Mouse (Mus musculus) testis, adult 2 months (tissue): ENCODE measurements around the gene Lalba.

Source experiments
- CTCF ChIP-seq: fragments of 200-500 bp; IDR thresholded peaks from 2 replicates; pipeline ENCODE4 v1.5.1; 2012; ENCODE audit warnings: low read depth, mild to moderate bottlenecking, inconsistent platforms, low read length, moderate library complexity; ENCODE audit not compliant: control insufficient read depth, insufficient read depth, insufficient replicate concordance
- POLR2A ChIP-seq: fragments of 200-500 bp; IDR thresholded peaks from 2 replicates; pipeline ENCODE4 v1.6.1; 2012; ENCODE audit warnings: low read depth, mild to moderate bottlenecking, inconsistent platforms, low read length, moderate library complexity; ENCODE audit not compliant: control insufficient read depth

DNA sequence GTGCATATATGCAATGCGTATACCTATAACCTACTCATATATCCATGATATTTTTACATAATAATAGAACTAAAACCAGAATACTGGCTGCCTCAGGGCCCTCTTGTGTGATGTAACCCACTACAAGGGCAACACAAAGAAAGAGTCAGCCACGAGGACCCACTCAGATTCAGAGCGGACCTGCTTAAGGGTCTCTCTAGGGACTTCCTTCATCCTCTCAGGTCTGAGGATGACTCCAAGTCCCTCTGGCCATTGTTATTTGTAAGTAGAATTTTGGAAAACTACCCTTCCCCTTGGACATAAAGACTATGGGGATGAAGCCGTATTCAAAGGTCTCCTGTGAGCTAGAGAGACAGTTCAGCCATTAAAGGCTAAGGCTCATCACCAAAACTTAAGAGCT, 12.9 kb downstream of the Lalba start, which contains the start of gene OR5BS1P:
- no peak for TF ChIP-seq CTCF
- no peak for TF ChIP-seq POLR2A
